Mouse (Mus musculus): ENCODE measurements around the gene Galr2. TPM values are rescaled to one million over a fixed set of nuclear protein-coding genes. Genes with fewer than 3 reads are reported as not detected.

Galr2 gene
- polyA plus RNA-seq, 1 experiment from 2014 or later: 0.52 TPM

GRCm38 (mm10) chr11:116259461-116259860 is 21.3 kb upstream of the Galr2 start:
- Histone ChIP-seq H3K27me3 (ENCODE audit: control insufficient read depth, insufficient read depth, low read length) (no peaks in the 10 kb centered on the region), H3K27ac (replicated peaks; ENCODE audit: low read depth, low read length) (no peak overlapping the region), H3K4me2 (ENCODE audit: low read depth, low read length) (no peak overlapping the region), H3K4me1 (ENCODE audit: control insufficient read depth, insufficient read depth, low read length) (no peaks in the 10 kb centered on the region), H3K4me3 (ENCODE audit: low read depth, low read length) (no peak overlapping the region), H3K36me3 (replicated peaks; ENCODE audit: control insufficient read depth, insufficient read depth, low read depth, low read length) (peaks cover 14% of the 10 kb centered on the region), H3K9me3 (replicated peaks; ENCODE audit: control insufficient read depth, low read length) (no peaks in the 10 kb centered on the region), H3K9ac (replicated peaks; ENCODE audit: low read length) (no peak overlapping the region)
- no peak for DNase-seq (ENCODE audit: low spot score)
- no peak for ATAC-seq (replicated peaks; ENCODE audit: insufficient number of reproducible peaks, low FRiP score, low TSS enrichment, low read depth)
- 95% methylated on average over 8 of the region's 8 CpGs for WGBS

- WGBS: 88% methylated on average over 7 of the region's 7 CpGs
- no peaks in the 10 kb centered on the region for H3K27me3 ChIP-seq (ENCODE audit: control insufficient read depth, insufficient read depth, low read length)
- no peak overlapping the region for H3K4me3 ChIP-seq (ENCODE audit: low read depth, low read length)
- DNase-seq (ENCODE audit: low spot score) (no peak), ATAC-seq (replicated peaks; ENCODE audit: insufficient number of reproducible peaks, low FRiP score, low TSS enrichment, low read depth) (no peak)
- no peaks in the 10 kb centered on the region for H3K4me1 ChIP-seq (ENCODE audit: control insufficient read depth, insufficient read depth, low read length)
- H3K27ac ChIP-seq (replicated peaks; ENCODE audit: low read depth, low read length): no peak overlapping the region
- no peaks in the 10 kb centered on the region for H3K9me3 ChIP-seq (replicated peaks; ENCODE audit: control insufficient read depth, low read length)
- peaks cover 15% of the 10 kb centered on the region for H3K36me3 ChIP-seq (replicated peaks; ENCODE audit: control insufficient read depth, insufficient read depth, low read depth, low read length)
- H3K4me2 ChIP-seq (ENCODE audit: low read depth, low read length): no peak overlapping the region
- H3K9ac ChIP-seq (replicated peaks; ENCODE audit: low read length): no peak overlapping the region
Measured at GRCm38 (mm10) chr11:116260259-116260658, 20.5 kb upstream of the Galr2 start.

- 91% methylated on average over 11 of the region's 11 CpGs for WGBS
- Histone ChIP-seq H3K27ac (replicated peaks; ENCODE audit: low read depth, low read length) (no peak overlapping the region), H3K9ac (replicated peaks; ENCODE audit: low read length) (no peak overlapping the region), H3K36me3 (replicated peaks; ENCODE audit: control insufficient read depth, insufficient read depth, low read depth, low read length) (peaks cover 6% of the 10 kb centered on the region), H3K4me1 (ENCODE audit: control insufficient read depth, insufficient read depth, low read length) (no peaks in the 10 kb centered on the region), H3K4me2 (ENCODE audit: low read depth, low read length) (no peak overlapping the region), H3K4me3 (ENCODE audit: low read depth, low read length) (no peak overlapping the region), H3K9me3 (replicated peaks; ENCODE audit: control insufficient read depth, low read length) (no peaks in the 10 kb centered on the region), H3K27me3 (ENCODE audit: control insufficient read depth, insufficient read depth, low read length) (no peaks in the 10 kb centered on the region)
- no peak for ATAC-seq (replicated peaks; ENCODE audit: insufficient number of reproducible peaks, low FRiP score, low TSS enrichment, low read depth)
- no peak for DNase-seq (ENCODE audit: low spot score)
Measured at GRCm38 (mm10) chr11:116265352-116265751, 15.4 kb upstream of the Galr2 start.

GRCm38 (mm10) chr11:116265850-116266249 is 14.9 kb upstream of the Galr2 start:
- no peak for ATAC-seq (replicated peaks; ENCODE audit: insufficient number of reproducible peaks, low FRiP score, low TSS enrichment, low read depth)
- 91% methylated on average over 4 of the region's 4 CpGs for WGBS
- no peak for DNase-seq (ENCODE audit: low spot score)
- Histone ChIP-seq H3K27me3 (ENCODE audit: control insufficient read depth, insufficient read depth, low read length) (no peaks in the 10 kb centered on the region), H3K4me1 (ENCODE audit: control insufficient read depth, insufficient read depth, low read length) (no peaks in the 10 kb centered on the region), H3K9ac (replicated peaks; ENCODE audit: low read length) (no peak overlapping the region), H3K4me3 (ENCODE audit: low read depth, low read length) (no peak overlapping the region), H3K36me3 (replicated peaks; ENCODE audit: control insufficient read depth, insufficient read depth, low read depth, low read length) (peaks cover 6% of the 10 kb centered on the region), H3K4me2 (ENCODE audit: low read depth, low read length) (no peak overlapping the region), H3K9me3 (replicated peaks; ENCODE audit: control insufficient read depth, low read length) (no peaks in the 10 kb centered on the region), H3K27ac (replicated peaks; ENCODE audit: low read depth, low read length) (no peak overlapping the region)

- Histone ChIP-seq H3K4me1 (ENCODE audit: control insufficient read depth, insufficient read depth, low read length) (no peaks in the 10 kb centered on the region), H3K9me3 (replicated peaks; ENCODE audit: control insufficient read depth, low read length) (no peaks in the 10 kb centered on the region), H3K4me3 (ENCODE audit: low read depth, low read length) (no peak overlapping the region), H3K36me3 (replicated peaks; ENCODE audit: control insufficient read depth, insufficient read depth, low read depth, low read length) (peaks cover 6% of the 10 kb centered on the region), H3K4me2 (ENCODE audit: low read depth, low read length) (no peak overlapping the region), H3K9ac (replicated peaks; ENCODE audit: low read length) (no peak overlapping the region), H3K27me3 (ENCODE audit: control insufficient read depth, insufficient read depth, low read length) (no peaks in the 10 kb centered on the region), H3K27ac (replicated peaks; ENCODE audit: low read depth, low read length) (no peak overlapping the region)
- ATAC-seq (replicated peaks; ENCODE audit: insufficient number of reproducible peaks, low FRiP score, low TSS enrichment, low read depth) (no peak), DNase-seq (ENCODE audit: low spot score) (peak; percentile 31)
- WGBS: 84% methylated on average over 8 of the region's 8 CpGs
Measured at GRCm38 (mm10) chr11:116267637-116268036, 13.1 kb upstream of the Galr2 start.

- Histone ChIP-seq H3K27ac (replicated peaks; ENCODE audit: low read depth, low read length) (no peak overlapping the region), H3K4me3 (ENCODE audit: low read depth, low read length) (no peak overlapping the region), H3K36me3 (replicated peaks; ENCODE audit: control insufficient read depth, insufficient read depth, low read depth, low read length) (peaks cover 6% of the 10 kb centered on the region), H3K9ac (replicated peaks; ENCODE audit: low read length) (no peak overlapping the region), H3K27me3 (ENCODE audit: control insufficient read depth, insufficient read depth, low read length) (no peaks in the 10 kb centered on the region), H3K9me3 (replicated peaks; ENCODE audit: control insufficient read depth, low read length) (no peaks in the 10 kb centered on the region), H3K4me1 (ENCODE audit: control insufficient read depth, insufficient read depth, low read length) (peaks cover 2% of the 10 kb centered on the region; the same call in 1 of the 2 replicates), H3K4me2 (ENCODE audit: low read depth, low read length) (no peak overlapping the region)
- no peak for DNase-seq (ENCODE audit: low spot score)
- ATAC-seq (replicated peaks; ENCODE audit: insufficient number of reproducible peaks, low FRiP score, low TSS enrichment, low read depth): no peak
- WGBS: 90% methylated on average over 6 of the region's 6 CpGs
Measured at GRCm38 (mm10) chr11:116268313-116268712, 12.4 kb upstream of the Galr2 start.

GRCm38 (mm10) chr11:116269560-116269959 is 11.2 kb upstream of the Galr2 start:
- H3K27me3 ChIP-seq (ENCODE audit: control insufficient read depth, insufficient read depth, low read length): no peaks in the 10 kb centered on the region
- peaks cover 6% of the 10 kb centered on the region for H3K36me3 ChIP-seq (replicated peaks; ENCODE audit: control insufficient read depth, insufficient read depth, low read depth, low read length)
- no peak overlapping the region for H3K27ac ChIP-seq (replicated peaks; ENCODE audit: low read depth, low read length)
- H3K4me1 ChIP-seq (ENCODE audit: control insufficient read depth, insufficient read depth, low read length): peaks cover 2% of the 10 kb centered on the region; the same call in 1 of the 2 replicates
- WGBS: 91% methylated on average over 8 of the region's 8 CpGs
- no peaks in the 10 kb centered on the region for H3K9me3 ChIP-seq (replicated peaks; ENCODE audit: control insufficient read depth, low read length)
- H3K9ac ChIP-seq (replicated peaks; ENCODE audit: low read length): no peak overlapping the region
- no peak overlapping the region for H3K4me2 ChIP-seq (ENCODE audit: low read depth, low read length)
- ATAC-seq (replicated peaks; ENCODE audit: insufficient number of reproducible peaks, low FRiP score, low TSS enrichment, low read depth) (no peak), DNase-seq (ENCODE audit: low spot score) (no peak)
- H3K4me3 ChIP-seq (ENCODE audit: low read depth, low read length): no peak overlapping the region

GRCm38 (mm10) chr11:116272589-116273468 is 7.9 kb upstream of the Galr2 start:
- DNase-seq (ENCODE audit: low spot score) (no peak), ATAC-seq (replicated peaks; ENCODE audit: insufficient number of reproducible peaks, low FRiP score, low TSS enrichment, low read depth) (no peak)
- H3K4me2 ChIP-seq (ENCODE audit: low read depth, low read length): peak overlapping the region; percentile 59
- peaks cover 2% of the 10 kb centered on the region; the same call in 1 of the 2 replicates for H3K4me1 ChIP-seq (ENCODE audit: control insufficient read depth, insufficient read depth, low read length)
- peaks cover 2% of the 10 kb centered on the region; the same call in 1 of the 2 replicates for H3K36me3 ChIP-seq (replicated peaks; ENCODE audit: control insufficient read depth, insufficient read depth, low read depth, low read length)
- peak overlapping the region; percentile 66 for H3K4me3 ChIP-seq (ENCODE audit: low read depth, low read length)
- no peak overlapping the region for H3K27ac ChIP-seq (replicated peaks; ENCODE audit: low read depth, low read length)
- 0 out of 2 replicates have a peak overlapping the region, but pooled peaks have one; percentile 7 for H3K9ac ChIP-seq (replicated peaks; ENCODE audit: low read length)
- 56% methylated on average over 12 of the region's 12 CpGs for WGBS
- no peaks in the 10 kb centered on the region for H3K9me3 ChIP-seq (replicated peaks; ENCODE audit: control insufficient read depth, low read length)
- no peaks in the 10 kb centered on the region for H3K27me3 ChIP-seq (ENCODE audit: control insufficient read depth, insufficient read depth, low read length)

Data from embryonic facial prominence, embryonic 11.5 days (tissue).